Mouse (Mus musculus) 416B (cell line): ENCODE data around the gene Tln2.

Experiments
- DNase-seq: peaks from one replicate; pipeline ENCODE4 v3.0.0; 2011; ENCODE audit warnings: low read depth

Gene Tln2

DNA sequence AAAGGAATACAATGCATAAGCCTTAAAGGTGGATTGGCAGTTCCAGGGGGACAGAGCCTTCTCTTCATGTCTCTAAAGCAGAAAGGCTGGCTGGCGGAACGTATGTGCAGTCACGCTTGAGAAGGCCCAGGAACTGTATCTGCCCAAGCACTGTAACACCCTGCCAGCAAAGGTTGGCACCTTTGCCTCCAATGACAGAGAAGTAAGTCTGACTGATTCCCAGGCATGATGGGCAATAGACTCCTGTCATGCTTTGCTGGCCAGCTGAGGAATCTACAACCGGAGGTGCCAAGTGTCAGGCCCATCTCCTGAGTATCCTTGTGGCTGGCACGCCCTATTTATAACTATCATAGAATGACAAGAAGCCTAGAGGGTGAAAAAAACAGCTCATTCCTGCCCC, 83.3 kb downstream of the Tln2 start:
- no peak for DNase-seq

DNA sequence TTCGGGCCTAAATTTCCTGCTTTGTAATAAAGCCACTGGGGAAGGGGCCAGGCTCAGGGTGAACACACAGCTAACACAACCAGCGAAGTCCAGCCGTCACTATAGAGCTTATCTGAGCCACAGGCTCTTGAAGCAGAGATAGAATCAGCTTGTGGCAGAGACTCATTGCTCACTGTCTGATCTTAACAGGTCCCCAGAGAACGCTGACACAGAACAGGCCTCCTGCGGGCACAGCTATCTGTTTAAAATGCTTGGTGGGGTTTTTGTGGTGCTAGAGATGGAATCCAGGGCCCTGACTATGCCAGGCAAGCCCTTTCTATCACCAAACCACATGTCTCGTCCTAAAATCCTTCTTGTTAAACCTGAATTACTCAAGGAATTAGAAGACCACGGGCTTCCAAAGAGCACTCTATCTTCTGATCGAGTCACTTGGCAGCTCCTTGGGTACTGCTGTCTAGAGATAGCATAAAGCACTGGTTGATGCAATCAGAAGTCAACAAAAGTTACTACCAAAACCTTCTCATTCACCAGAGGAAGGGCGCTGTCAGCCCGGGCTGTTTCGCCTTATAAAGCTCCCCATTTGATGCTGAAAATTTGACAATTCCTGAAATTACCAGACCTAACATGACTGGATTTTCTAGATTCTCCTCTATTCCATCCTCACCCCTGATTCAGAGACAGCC, 95.9 kb downstream of the Tln2 start:
- DNase-seq, result peak; percentile 27

DNA sequence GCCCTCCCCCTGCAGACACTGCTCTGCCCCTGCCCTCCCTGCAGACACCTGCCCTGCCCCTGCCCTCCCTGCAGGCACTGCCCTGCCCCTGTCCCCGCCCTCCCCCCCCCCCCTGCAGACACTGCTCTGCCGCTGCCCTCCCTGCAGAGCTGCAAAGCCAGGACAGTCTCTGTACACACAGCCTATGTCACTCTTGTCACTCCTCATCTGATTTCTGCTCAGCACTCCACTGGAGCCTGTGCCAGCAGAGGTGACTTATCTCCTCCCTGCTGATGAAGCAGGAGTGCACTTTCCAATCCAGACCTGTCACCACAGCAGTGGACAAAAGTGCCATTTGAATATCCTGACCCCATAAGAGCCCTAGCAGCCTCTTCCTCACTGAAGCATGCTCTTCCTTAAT, 118.0 kb downstream of the Tln2 start:
- no peak for DNase-seq

DNA sequence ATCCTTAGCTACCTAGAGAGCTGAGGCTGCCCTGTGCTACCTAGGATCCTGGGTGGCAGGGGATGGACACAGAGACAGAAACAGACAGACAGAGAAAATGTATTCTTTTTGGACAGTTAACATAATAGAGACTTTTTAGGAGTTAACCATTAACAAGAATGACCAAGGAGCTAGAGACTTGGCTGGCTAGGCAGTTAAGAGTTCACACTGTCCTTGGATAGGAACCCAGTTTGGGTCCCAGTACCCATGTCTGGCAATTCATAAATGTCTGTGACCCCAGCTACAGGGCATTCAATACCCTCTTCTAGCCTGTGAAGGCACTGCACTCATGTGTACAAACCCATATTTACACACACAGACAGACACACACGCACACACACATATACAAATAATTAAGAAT, 122.0 kb downstream of the Tln2 start:
- no peak for DNase-seq

DNA sequence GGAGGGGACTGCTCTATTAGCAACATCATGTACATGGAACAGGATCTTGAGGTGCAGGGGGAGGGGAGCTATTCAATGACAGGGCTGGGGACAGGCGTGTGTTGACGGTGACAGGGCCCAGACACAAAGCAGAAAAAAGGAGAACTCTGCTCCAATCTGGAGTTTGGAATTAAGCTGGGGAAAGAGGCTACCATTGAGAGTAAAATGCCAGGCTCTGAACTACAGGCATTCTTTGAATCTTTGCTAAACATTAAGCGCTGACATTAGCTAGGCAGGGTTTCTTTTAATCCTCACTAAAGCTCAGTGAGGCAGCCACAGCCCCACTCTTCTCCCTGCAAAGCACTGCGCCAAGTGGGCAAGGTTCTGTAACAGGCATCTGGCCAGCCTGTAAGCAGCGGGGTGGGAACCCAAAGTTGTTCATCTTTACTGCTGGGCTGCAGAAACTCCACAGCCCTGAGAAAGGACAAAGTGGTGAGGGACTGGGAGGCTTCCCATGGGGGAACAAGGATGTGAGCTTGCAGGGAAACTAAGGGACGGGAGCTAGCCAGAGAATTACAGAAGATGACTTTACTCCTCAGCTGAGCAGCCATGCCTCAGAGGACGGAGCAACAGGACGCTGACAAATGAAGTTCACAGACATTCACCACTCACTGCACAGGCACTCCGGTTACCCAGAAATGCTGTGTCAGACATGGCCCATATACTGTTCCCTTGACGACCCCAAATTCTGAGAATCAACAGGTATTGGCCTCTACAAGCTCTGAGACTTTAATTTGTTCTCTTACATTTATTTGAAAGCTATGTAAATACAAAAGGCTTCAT, 124.0 kb downstream of the Tln2 start:
- no peak for DNase-seq

DNA sequence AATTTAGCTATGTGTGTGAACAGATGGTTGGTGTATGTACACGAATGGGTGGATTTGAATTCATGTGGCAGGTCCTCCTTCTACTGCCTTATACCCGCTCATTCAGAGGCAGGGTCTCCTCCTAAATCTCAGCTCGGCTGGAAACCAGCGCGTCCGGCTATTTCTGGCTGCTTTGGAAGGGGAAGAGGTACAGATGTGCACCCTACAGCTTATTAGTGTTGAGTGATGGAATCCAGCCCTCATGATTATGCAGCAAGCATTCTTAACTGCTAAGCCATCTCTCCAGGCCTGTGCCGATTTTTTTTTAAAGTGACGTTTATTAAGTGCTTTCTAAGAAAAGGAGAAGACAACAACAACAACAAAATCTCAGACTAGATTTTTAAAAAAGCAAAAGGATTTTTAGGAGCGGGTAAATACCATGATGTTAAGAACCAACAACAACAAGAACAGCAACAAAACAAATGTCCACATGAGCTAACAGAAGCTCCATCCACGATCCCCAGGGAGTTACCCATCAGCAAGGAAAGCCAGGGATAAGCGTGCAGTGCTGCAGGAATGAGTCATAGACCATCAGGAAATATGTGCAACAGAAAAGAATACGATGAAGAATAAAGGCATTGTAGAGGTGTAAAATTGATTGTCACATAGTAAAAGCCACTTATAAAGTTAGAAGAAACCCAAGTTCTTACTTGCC, 130.2 kb downstream of the Tln2 start:
- DNase-seq, result no peak

DNA sequence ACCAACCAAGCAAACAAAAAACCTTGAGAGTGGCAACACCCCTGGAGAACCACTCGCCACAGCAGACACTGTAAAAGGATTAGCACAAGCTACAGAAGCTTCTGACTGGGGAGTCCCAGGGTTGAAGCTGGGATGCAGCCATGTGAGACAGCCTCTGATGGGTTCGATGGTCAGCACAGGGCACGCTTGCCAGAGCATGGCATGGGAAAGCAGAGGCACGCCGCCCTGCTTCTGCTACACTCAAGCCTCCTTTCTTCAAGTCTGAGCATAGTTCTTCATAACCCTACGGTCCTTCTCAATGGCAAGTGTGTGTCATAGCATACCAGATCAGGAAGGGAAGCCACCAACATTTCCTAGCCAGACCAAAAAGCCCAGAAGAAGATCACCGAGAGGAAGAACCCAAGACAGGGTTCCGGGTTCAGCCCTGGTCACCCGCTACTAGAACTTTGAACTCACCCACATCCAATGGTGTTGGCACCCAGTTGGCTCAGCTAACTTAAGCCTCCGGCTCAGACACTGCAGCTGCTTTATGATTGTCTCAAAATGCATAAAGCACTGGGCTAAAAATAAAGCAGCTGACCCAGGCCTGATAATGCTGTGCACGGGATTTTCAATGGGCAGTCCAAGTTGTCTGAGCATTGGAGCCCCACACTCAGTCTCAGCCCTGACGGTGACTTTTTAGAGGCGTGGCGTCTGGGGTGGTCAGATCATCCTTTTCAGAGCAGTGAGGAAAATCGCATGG, 131.0 kb downstream of the Tln2 start:
- no peak for DNase-seq

DNA sequence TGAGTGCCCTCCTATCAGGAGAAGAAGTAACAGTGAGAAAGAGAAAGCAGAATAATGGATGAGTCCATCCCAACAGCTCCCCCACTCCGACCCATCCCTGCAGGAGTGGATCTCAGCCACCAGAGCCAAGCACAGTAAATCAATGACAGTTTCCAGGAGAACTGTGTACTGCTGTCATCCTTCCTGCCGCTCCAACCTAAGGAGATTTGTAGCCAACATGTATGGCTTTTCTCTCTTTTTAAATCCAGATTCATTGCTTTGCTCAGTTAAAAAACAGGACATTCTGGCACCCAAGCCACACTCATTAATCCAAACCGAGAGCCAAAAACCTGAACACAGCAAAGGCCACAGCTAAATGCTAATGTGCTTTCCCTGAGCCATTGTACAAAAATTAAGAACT, 133.2 kb downstream of the Tln2 start:
- no peak for DNase-seq

DNA sequence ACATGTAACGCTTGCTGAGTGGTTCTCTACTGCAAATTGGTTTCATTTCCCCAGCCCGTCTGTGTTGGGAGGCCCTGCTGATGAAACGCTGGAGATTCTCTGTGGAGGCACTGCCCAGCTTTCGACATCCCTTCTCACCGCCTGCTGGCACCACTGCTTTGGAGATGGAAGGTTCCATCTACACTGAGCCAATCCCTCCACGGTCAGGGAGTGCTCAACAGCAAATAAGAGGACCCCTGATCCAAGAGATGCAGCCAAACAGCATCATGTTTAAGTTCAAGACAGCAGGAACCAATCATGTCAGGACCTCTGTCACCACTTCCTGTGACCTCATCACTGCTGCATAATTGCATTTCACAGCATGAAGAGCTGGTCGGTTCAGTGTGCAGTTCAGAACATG, 135.4 kb downstream of the Tln2 start:
- no peak for DNase-seq

DNA sequence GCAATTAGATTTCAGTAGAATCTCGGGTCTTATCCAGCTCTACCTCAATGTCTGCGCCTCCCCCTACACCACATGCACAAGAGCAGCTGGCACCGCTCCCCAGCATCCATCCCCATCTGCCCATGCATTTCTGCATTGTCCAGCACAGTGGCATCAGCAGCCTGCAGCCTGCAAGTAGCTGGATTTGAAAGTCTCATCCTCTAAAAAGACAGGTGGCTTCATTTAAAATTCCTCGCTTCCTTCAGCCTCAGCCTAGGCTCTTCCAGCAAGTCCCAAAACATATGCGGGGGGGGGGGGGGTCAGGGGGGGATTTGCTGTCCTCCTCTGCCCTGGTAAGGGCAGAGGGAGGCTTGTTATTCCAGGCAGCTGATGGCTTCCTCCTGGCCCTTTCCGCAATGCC, 141.4 kb downstream of the Tln2 start:
- DNase-seq, result no peak

DNA sequence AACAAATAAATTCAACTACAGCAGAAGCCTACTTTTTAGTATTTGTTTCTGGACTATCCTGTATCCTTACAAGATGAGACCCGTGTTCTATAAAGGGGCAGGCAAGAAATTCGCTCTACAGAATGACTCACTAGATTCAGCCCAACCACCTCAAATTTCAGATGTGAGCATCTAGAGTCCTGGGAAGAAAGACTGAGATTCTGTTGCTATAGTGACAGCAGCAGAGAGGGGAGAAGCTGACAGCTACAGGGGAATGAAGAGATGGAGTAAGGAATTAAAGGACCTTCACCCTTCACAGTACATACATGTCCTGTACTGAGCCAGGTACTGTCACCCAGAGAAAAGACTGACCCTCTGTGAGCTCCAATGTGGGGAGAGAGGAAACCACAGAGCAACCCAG, 148.8 kb downstream of the Tln2 start:
- DNase-seq, result no peak

DNA sequence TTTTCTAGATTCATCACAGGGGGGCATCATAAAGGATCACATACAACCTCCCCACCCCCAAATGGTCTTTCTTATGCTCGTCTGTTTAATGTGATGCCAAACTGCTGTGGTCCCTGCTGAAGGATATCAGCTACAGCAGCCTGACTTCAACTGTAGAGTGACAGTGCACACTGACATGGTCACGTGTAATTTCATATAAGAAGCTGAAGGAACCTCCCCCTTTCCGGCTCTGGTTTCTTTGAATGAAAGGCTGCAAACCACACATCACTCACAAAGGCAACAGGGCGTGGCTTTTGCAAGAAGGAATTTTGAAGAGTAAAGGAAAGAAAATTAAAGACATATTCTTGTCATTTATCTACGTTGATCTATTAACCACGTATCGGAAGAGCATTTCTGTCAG, 154.8 kb downstream of the Tln2 start:
- DNase-seq, result peak; percentile 56

DNA sequence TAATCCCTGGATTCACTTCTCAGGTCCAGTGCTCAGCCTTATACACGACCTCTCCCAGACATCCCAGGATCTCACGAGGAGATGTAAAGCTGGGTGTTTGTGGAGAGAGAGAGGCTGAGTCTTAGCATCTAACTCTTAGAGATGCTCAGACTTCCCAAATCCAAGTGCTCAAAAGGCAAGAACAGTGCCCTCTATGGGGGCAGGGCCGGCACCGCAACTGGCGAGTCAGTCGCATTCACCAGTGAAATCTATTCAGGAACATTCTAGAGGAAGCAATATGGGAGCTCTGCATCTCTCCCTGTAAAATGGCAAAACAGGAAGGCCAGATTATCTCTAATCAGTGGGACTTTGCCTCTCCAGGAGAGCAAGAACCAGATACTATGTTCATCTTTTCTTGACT, 159.9 kb downstream of the Tln2 start:
- no peak for DNase-seq

DNA sequence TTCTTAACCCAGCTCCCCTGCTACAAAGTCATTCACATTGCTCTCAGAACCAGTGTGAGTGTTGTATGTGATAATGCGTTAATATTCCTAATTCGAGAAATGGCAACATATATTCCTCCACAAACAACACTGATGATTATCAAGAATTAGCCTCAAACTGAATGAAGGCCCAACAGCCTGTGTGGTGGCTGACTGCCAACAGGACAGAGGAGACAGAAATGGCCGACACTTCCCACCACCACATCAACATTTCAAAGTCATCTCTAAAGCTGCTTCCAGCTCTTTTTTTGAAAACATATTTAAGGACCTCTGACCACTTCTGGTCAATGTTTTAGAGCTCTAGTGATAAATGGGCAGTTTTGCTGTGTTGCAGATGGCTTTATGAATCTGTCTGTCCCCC, 161.7 kb downstream of the Tln2 start:
- no peak for DNase-seq

DNA sequence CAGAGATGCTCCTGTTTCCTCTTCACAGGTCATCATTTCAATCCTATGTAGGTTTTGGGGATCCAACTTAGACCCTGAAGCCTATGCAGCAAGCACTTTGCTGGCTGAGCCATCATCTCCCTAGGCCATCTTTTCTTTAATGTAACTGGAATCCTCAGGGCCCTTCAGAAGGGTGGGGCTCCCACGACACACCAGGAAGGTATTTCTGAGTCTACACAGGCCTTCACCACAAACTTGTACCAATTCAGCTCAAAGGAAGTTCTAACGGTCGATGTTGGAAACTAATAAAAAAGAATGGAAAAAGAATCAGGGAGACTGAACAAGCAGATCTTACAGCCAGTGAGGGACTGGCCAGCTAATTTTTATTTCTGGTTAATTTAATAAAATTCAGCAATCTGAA, 163.1 kb downstream of the Tln2 start:
- no peak for DNase-seq

DNA sequence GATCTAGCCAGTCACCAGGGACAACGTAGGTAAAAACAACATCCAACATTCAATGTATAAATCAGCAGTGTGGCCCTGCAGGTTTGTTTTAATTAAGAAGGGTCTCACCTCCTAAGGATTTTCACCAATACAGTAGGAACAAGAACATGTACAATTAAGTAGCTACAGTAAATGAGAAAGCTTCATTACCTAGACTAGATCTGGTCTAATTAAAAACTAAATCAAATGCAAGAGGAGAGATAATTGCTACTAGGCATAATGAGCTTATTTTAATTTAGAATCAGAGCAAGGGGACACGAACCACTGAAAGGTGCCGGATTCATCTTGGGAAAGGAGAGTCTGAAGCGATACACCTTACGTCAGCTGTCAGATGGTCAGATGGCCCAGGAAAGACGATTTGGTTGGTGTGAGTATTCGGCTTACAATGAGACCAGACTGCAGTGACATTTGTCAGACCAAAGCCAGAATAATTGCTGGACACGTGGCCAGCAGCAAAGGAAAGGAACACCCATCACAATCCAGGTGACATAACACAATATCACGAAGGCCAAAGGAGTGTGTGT, 175.4 kb downstream of the Tln2 start:
- no peak for DNase-seq

DNA sequence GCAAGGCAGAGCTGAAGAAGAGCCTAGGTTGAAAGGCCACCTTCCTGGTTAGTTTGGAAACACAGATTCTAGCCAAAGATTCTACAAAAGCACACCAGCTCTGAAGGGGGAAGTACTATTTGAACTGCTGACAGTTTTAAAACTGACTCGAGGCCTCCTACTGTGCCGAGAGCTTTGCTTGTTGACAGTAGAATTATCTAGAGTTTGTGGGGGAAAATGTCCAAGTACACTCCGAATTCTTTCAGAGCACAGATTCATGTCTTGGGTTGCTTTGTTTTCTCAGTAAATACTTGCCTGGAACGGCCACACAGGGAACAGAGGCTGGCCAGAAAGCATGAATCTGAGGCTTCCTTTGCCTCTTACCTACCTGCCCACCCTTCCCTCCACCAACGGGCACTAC, 179.4 kb downstream of the Tln2 start:
- DNase-seq, result no peak

DNA sequence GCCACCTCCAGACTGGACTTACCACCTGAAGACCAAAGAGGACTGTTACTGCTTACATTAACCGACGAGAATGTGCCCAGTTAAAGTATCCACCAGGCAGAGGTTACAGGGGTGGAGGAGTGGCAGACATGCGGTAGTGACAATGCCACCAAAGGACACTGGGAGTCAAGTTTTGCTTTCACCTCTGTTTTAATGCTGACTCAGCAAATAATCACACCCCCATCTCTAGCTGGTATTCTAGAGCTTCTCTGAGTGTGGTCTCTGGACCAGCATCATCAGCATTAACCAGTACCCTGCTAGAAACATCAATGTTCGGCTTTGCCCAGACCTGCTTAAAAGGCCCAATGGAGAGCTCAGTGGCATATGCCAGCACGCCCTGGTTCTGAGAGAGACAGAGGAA, 180.7 kb downstream of the Tln2 start:
- no peak for DNase-seq

DNA sequence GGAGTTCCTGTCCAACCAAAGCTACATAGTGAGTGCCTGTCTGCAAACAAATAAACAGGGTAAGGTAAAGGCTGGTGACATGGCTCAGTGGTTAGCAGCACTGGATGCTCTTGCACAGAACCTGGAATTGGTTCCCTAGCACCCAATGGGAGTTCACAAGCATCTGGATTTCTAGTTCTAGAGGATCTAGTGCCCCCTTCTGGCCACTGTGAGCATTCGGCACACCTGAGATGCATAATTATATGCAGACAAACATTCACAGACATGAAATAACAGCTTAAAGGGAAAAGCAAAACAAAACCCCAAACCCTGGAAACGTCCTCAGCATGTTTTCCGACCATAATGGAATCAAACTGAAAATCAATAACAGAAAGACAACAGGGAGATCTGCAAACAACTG, 191.4 kb downstream of the Tln2 start:
- no peak for DNase-seq

DNA sequence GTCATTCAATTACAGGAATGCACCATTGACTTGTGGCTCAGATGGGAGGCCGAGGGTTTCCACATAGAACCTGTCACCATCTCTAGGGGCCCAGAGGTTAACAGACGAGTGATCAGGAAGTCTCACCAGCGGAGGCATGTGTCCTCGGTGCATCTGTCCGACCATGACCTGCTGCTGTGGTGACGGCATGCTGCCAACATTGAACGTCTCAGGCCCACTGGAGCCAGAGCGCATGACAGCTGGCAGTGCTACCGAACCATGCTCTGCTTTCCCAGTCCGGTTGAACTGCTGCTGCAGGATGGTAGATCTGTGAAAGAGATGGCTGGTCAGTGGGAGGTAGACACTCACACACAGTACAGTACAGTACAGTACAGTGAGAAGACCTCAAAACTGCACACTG, 197.0 kb downstream of the Tln2 start:
- no peak for DNase-seq

DNA sequence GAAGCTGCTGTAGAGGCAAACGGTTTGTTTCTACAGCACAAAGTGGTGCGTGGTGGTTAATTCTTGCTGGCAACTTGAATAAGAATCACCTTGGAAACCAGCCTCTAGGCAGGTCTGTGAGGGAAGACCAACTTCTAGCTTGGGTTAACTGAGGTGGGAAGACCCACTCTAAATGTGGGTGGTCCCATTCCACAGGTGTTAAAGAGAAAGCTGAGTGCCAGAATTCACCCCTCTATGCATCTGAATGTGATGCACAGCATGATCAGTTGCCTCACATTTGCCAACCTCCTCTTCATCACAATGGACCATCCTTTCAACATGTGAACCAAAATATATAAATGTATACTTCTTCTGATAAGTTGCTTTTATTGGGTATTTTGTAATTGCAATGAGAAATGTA, 197.4 kb downstream of the Tln2 start:
- no peak for DNase-seq

DNA sequence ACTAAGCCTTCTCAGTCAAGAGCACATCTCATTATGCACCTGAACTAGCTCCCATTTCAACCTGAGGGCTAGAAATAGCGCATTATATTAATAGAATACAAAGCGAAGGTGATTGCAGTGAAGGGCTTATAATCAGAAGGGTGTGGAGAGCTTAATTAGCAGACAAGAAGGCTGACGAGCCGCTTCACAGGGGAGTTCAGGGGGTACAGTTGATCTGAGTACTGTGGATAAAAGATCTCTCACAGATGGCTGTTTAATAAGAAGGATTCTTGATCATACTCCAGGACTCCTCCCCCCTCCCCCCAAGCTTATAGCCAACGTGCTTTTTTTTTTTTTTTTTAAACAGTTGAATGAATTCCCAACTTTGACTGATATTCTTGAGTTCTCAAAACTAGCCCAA, 198.0 kb downstream of the Tln2 start:
- DNase-seq, result no peak
